Mouse (Mus musculus) neural tube, embryonic 15.5 days (tissue): ENCODE data around the gene Arnt2. TPM values are rescaled to one million over a fixed set of nuclear protein-coding genes. Genes with fewer than 3 reads are reported as not detected.

Experiments
- ATAC-seq: fragments of 200-750 bp; cut with Nextera tagmentation; 2 replicates; pipeline ENCODE4 v1.8.0; 2017; ENCODE audit warnings: mild to moderate bottlenecking, moderate TSS enrichment, moderate library complexity; ENCODE audit not compliant: low FRiP score
- H3K27ac ChIP-seq: fragments of 300-500 bp; sonication (generic); replicated peaks from 2 replicates; pipeline ENCODE4 v1.5.1; 2015; ENCODE audit warnings: mild to moderate bottlenecking, inconsistent platforms
- H3K27me3 ChIP-seq: fragments of 300-500 bp; sonication (generic); replicated peaks from 2 replicates; pipeline ENCODE4 v1.6.1; 2015; ENCODE audit warnings: inconsistent platforms
- H3K36me3 ChIP-seq: fragments of 300-500 bp; sonication (generic); 2 replicates; pipeline ENCODE4 v1.6.1; 2015; ENCODE audit warnings: inconsistent platforms
- H3K4me1 ChIP-seq: fragments of 300-500 bp; sonication (generic); 2 replicates; pipeline ENCODE4 v1.6.1; 2015; ENCODE audit warnings: inconsistent platforms
- H3K4me2 ChIP-seq: fragments of 300-500 bp; sonication (generic); 2 replicates; pipeline ENCODE4 v1.6.1; 2015; ENCODE audit warnings: inconsistent platforms, mild to moderate bottlenecking, moderate library complexity
- H3K4me3 ChIP-seq: fragments of 300-500 bp; sonication (generic); replicated peaks from 2 replicates; pipeline ENCODE4 v1.5.1; 2015; ENCODE audit warnings: mild to moderate bottlenecking, inconsistent platforms
- H3K9ac ChIP-seq: fragments of 300-500 bp; sonication (generic); replicated peaks from 2 replicates; pipeline ENCODE4 v1.6.1; 2015; ENCODE audit warnings: mild to moderate bottlenecking, inconsistent platforms
- H3K9me3 ChIP-seq: fragments of 300-500 bp; sonication (generic); replicated peaks from 2 replicates; pipeline ENCODE4 v1.6.1; 2016; ENCODE audit warnings: inconsistent platforms
- WGBS: fragments of 180-500 bp; shearing (Covaris S2); methylation state at CpG from one replicate; pipeline ENCODE4 v1.1.7; 2015; ENCODE audit warnings: mixed read lengths; 5-methylcytosine and 5-hydroxymethylcytosine counted together
- polyA plus RNA-seq: library from polyadenylated mRNA; unstranded; fragments of >200 nt; fragmentation: Nextera tagmentation; extraction: Ambion mirVana; gene quantifications from 2 replicates; pipeline ENCODE4 v1.2.1, GENCODE M21; 2015

Arnt2 gene
- polyA plus RNA-seq, 1 experiment from 2014 or later = 55.0 TPM

DNA sequence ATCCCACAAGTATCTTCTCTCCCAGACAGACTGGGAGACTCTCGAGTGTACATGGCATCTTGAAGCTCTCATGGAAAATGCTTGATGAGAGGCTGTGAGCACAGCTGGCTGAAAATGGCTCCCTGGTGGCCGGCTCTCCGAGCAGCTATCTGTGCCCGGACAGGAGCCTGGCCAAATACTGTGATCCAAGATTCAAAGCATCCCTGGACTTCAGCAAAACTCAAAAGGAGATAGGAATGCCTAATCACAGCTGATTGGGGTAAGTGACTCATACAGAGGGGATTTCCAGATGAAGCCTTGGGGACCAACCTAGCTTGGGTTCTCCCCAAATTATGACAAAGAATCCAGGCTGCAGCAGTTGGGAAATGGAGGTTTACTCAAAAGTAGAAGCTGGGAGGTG, 72.2 kb downstream of the Arnt2 start:
- Histone ChIP-seq H3K27me3 (no peaks in the 10 kb centered on the region), H3K4me1 (peaks cover 29% of the 10 kb centered on the region), H3K27ac (0 out of 2 replicates have a peak overlapping the region, but pooled peaks have one; percentile 28), H3K4me3 (no peak overlapping the region), H3K36me3 (0 out of 2 replicates have a peak, but pooled peaks cover 8% of the 10 kb centered on the region), H3K9me3 (no peaks in the 10 kb centered on the region), H3K9ac (no peak overlapping the region), H3K4me2 (no peak overlapping the region)
- WGBS = 47% methylated on average over 4 of the region's 4 CpGs
- no peak for ATAC-seq

DNA sequence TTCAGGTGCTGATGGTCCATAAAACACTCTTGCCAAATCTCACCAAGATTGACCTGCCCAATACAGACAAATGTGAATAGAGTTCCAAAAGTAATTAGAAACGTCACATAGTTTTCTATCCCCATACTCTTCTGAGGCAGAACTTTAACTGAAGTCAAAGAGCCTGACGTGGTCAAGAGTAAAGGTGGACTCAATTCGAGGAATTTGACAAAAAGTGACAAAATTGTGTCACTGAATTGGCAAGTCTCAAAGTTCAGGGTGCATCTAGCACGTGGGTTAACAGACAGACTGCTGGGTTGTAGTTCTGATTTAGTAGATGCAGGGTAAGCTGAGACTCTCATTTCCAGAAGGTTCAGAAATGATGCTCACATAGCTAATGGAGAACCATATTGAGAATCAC, 73.1 kb downstream of the Arnt2 start:
- no peaks in the 10 kb centered on the region for H3K9me3 ChIP-seq
- H3K4me3 ChIP-seq = no peak overlapping the region
- H3K27me3 ChIP-seq = no peaks in the 10 kb centered on the region
- H3K4me2 ChIP-seq = no peak overlapping the region
- WGBS = 92% methylated on average over 4 of the region's 4 CpGs
- peaks cover 36% of the 10 kb centered on the region for H3K4me1 ChIP-seq
- H3K36me3 ChIP-seq = 0 out of 2 replicates have a peak, but pooled peaks cover 8% of the 10 kb centered on the region
- H3K9ac ChIP-seq = no peak overlapping the region
- no peak for ATAC-seq
- H3K27ac ChIP-seq = no peak overlapping the region

DNA sequence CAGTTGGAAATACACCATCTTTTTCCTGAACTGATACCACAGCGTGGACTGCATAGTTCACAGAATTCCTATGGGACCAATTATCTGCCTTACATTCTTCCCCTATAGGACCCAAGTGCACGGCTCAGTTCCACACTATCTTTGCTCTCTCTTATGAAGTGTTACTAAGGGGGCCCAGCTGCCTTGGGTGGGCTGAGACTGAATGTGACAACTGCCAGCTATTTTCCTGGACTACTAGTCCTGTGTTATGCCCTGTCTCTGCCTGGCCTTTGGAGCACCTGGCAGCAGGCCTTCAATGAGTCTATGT, 73.4 kb downstream of the Arnt2 start:
- H3K27ac ChIP-seq = 0 out of 2 replicates have a peak overlapping the region, but pooled peaks have one; percentile 18
- H3K9ac ChIP-seq = no peak overlapping the region
- 38% methylated on average over 2 of the region's 2 CpGs for WGBS
- H3K4me2 ChIP-seq = no peak overlapping the region
- ATAC-seq = no peak
- no peaks in the 10 kb centered on the region for H3K27me3 ChIP-seq
- H3K4me3 ChIP-seq = no peak overlapping the region
- peaks cover 40% of the 10 kb centered on the region for H3K4me1 ChIP-seq
- 0 out of 2 replicates have a peak, but pooled peaks cover 5% of the 10 kb centered on the region for H3K36me3 ChIP-seq
- H3K9me3 ChIP-seq = no peaks in the 10 kb centered on the region

DNA sequence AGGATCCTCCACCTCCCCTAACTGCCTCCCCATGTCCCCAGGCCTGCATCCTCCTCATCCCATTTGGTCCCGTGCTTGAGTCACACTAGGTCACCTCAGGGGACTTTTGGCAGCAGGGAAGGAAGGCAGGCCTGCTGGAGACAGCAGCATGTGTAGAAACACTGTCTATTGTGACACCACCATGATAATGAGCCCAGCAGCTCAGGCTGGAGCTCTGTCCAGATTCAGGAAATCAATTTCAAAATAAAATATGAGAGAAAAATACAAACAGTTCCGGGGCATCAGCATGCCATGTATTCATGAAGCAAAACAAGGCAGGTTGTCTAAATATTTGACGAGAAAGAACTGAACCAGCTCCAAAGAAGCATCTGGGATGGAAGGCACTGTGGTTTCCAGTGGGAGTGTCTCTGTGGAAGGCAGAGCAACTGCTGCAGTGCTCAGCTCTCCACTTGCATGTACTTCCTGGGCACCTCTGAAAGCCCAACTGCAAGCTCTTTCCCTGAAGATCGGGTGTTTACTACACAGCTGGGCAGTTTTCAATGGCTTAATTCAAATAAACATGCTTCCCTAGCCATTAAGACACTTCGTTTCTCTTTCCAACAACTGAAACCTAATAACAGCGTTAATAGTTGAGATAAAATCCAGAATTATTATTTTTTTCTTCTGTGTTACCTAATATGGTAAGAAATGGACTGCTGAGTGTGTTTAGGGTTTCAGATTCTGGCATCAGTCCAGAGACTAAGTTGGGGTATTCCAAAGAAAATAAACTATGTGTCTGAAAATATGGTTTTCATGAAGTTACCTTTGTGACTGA, 74.0 kb downstream of the Arnt2 start:
- no peak overlapping the region for H3K9ac ChIP-seq
- H3K27me3 ChIP-seq = no peaks in the 10 kb centered on the region
- 72% methylated on average over 6 of the region's 6 CpGs for whole genome bisulfite sequencing
- peaks cover 45% of the 10 kb centered on the region for H3K4me1 ChIP-seq
- no peak overlapping the region for H3K4me2 ChIP-seq
- no peak for ATAC-seq
- H3K4me3 ChIP-seq = no peak overlapping the region
- H3K9me3 ChIP-seq = no peaks in the 10 kb centered on the region
- H3K27ac ChIP-seq = no peak overlapping the region
- 0 out of 2 replicates have a peak, but pooled peaks cover 2% of the 10 kb centered on the region for H3K36me3 ChIP-seq

DNA sequence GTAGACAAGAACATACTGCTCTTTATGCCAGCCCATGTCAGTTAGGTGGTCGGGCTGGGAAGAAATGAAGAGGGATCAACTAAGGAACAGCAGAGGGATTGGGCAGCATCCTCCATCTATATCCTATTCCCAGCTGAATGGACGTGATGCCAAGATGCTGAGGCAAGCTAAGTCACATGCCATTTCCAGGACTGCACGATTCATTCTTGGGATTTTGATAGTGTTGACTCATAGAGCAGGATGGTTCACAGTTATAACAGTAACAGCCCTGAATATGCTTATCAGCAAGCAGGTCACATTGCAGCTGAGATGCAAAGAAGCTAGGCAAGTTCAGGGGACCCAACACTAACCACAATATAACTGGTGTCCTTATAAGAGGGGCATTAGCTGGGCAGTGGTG, 76.0 kb downstream of the Arnt2 start:
- 94% methylated on average over 3 of the region's 3 CpGs for WGBS
- Histone ChIP-seq H3K4me2 (no peak overlapping the region), H3K9me3 (no peaks in the 10 kb centered on the region), H3K4me1 (peaks cover 46% of the 10 kb centered on the region), H3K27me3 (no peaks in the 10 kb centered on the region), H3K36me3 (0 out of 2 replicates have a peak, but pooled peaks cover 2% of the 10 kb centered on the region), H3K4me3 (no peak overlapping the region), H3K27ac (no peak overlapping the region), H3K9ac (no peak overlapping the region)
- no peak for ATAC-seq

DNA sequence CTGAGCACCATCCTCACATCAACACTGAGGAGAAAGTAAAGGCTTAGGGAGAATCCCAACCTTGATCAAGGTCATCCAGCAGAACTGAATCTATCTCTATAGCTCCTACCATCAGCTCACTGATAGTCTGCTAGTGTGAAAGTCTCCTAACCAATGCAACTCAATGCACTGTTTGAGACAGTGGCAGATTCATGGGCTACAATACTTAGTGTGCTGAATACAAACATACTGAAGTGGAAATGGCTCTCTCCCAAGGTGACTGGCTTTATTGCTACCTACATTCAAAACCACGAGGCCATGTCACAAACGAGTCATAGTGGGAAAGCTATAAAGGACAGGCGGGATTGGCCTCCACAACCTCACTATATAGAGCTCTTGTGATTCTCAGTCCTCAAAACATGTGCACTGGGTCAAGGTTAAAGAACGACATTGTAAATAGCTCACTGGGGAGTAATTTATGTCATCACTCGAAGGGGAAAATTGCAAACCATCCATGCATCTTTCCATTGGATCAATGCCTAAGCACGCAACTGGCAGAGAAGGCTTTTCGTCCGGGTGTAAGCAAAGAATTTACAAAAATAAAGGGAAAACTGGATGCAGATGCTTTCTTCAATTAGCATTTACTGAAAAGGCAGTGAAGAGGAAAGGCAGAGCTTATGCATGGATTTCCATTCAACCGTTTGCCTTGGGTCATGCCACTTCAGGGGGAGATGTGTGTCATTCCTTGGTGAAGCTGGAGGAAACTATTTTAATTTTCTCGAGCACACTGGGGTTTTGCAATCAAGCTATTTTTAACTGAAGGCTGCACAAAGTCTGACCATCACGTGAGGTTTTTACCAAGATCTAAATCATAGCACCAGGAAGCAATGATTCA, 77.4 kb downstream of the Arnt2 start:
- Histone ChIP-seq H3K36me3 (peaks cover 2% of the 10 kb centered on the region; the same call in 1 of the 2 replicates), H3K9me3 (no peaks in the 10 kb centered on the region), H3K4me3 (no peak overlapping the region), H3K27me3 (no peaks in the 10 kb centered on the region), H3K4me2 (no peak overlapping the region), H3K9ac (no peak overlapping the region), H3K4me1 (peaks cover 45% of the 10 kb centered on the region), H3K27ac (peak overlapping the region; percentile 54)
- 14% methylated on average over 11 of the region's 11 CpGs for WGBS
- ATAC-seq = peak; percentile 46; the same call in 1 of the 2 replicates

DNA sequence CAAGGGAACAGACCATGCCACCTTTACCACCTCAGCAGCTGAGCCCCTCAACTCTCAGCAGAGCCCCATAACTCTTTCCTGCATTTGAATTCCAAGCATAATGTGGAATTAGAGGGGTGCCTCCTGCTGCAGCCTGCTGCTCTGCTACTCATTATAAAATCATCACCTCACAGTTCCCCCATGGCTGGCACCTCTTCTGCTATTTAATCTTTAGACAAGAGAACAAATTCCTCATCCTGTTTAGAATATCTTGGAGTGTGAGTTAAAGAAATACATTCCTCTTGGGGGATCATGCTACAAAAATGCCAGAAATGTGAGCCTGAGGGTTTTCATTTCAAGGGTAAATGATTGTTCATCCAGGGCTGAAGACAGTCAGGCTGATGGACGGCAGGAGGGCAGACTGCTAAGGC, 80.8 kb downstream of the Arnt2 start:
- 48% methylated on average over 1 of the region's 1 CpGs for WGBS
- no peaks in the 10 kb centered on the region for H3K9me3 ChIP-seq

DNA sequence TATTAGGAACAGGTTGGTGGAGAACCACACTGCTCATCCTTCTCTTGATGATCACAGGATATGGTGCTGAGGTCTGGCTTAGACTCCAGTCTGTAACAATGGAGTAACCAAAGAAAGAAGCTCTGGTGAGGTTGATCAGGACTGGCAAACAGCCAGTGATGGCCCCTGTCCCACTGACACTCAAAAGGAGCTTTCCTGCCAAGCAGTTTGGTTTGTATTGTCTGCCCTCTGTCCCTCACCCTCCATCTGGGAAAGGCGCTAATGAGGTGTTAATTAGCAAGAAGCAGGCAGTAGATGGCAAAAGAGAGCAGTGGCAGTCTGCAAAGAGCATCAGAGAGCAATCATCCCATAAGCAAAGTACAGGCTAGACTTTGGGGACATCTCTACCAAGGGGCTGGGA, 81.2 kb downstream of the Arnt2 start:
- no peaks in the 10 kb centered on the region for H3K9me3 ChIP-seq
- ATAC-seq = no peak
- H3K9ac ChIP-seq = no peak overlapping the region
- no peak overlapping the region for H3K4me2 ChIP-seq
- no peaks in the 10 kb centered on the region for H3K27me3 ChIP-seq
- peaks cover 38% of the 10 kb centered on the region for H3K4me1 ChIP-seq
- WGBS = 35% methylated on average over 1 of the region's 1 CpGs
- H3K4me3 ChIP-seq = no peak overlapping the region
- H3K36me3 ChIP-seq = peaks cover 5% of the 10 kb centered on the region
- H3K27ac ChIP-seq = no peak overlapping the region; the same call in 1 of the 2 replicates

More for the DNA sequence above, 80.8 kb downstream of the Arnt2 start:
- Histone ChIP-seq H3K9ac (no peak overlapping the region), H3K27me3 (no peaks in the 10 kb centered on the region), H3K4me1 (peaks cover 41% of the 10 kb centered on the region), H3K4me2 (no peak overlapping the region), H3K4me3 (no peak overlapping the region), H3K36me3 (peaks cover 8% of the 10 kb centered on the region), H3K27ac (no peak overlapping the region)
- no peak for ATAC-seq

DNA sequence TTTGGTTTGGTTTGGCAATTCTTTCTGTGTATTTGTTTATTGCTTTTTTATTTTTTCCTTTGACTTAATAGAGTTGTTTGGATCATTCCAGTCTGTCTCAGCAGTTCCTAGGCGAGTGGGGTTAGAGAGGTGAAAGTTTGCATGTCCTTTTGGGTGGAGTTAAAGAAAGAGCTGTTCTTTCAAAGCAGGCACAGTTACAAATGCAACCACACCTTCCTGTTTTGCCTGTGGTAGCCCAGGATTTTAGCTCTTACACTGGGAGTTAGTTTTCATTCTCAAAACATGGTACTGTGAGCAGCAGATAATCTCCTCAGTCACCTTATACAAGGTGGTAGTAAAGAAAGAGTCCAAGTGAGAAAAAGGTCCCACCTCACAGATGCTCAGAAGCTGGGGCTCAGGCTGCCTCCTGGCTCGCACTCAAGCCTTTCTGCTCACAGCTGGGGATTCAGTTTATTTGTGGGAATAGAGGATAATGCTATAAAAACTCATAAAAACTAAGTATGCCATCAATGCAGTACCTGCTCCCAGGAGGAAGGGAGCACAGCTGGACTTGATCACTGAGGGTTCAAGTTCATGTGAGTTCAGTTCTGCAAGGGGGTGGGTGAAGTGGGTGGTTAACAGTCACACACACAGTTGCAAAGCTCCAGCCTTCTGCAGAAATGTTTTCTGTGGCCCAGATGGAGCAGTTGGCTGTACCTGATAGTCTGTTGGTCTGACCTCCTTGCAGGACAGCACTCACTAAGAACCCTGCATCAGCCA, 84.2 kb downstream of the Arnt2 start:
- H3K9ac ChIP-seq = no peak overlapping the region
- H3K4me3 ChIP-seq = no peak overlapping the region
- H3K4me1 ChIP-seq = peaks cover 11% of the 10 kb centered on the region
- H3K9me3 ChIP-seq = no peaks in the 10 kb centered on the region
- WGBS = 78% methylated on average over 2 of the region's 2 CpGs
- H3K27ac ChIP-seq = no peak overlapping the region; the same call in 1 of the 2 replicates
- ATAC-seq = no peak
- no peaks in the 10 kb centered on the region for H3K27me3 ChIP-seq
- no peak overlapping the region for H3K4me2 ChIP-seq
- H3K36me3 ChIP-seq = peaks cover 5% of the 10 kb centered on the region

DNA sequence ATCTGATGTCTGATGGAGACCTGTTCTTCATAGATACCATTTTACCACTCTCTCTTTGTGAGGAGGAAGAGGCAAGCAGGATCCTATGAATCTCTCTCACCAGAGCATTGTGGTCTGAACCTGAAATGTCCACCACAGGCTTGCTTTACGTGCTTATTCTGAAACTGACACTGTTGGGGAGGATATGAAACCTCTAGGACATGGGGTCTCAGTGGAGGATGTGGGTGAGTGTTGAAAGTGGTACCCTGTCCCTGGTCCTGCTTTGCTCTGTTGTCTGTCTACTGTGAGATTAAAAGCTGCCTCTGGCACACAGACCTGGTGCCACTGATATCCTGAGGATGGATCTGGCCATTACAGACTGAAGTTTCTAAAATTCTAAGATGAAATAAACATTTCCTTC, 88.4 kb downstream of the Arnt2 start:
- no peak overlapping the region for H3K27ac ChIP-seq
- 0 out of 2 replicates have a peak, but pooled peaks cover 2% of the 10 kb centered on the region for H3K36me3 ChIP-seq
- no peaks in the 10 kb centered on the region for H3K4me1 ChIP-seq
- no peak overlapping the region for H3K9ac ChIP-seq
- H3K4me2 ChIP-seq = no peak overlapping the region
- no peaks in the 10 kb centered on the region for H3K9me3 ChIP-seq
- no peak overlapping the region for H3K4me3 ChIP-seq
- WGBS = 87% methylated on average over 1 of the region's 1 CpGs
- H3K27me3 ChIP-seq = no peaks in the 10 kb centered on the region
- ATAC-seq = no peak

DNA sequence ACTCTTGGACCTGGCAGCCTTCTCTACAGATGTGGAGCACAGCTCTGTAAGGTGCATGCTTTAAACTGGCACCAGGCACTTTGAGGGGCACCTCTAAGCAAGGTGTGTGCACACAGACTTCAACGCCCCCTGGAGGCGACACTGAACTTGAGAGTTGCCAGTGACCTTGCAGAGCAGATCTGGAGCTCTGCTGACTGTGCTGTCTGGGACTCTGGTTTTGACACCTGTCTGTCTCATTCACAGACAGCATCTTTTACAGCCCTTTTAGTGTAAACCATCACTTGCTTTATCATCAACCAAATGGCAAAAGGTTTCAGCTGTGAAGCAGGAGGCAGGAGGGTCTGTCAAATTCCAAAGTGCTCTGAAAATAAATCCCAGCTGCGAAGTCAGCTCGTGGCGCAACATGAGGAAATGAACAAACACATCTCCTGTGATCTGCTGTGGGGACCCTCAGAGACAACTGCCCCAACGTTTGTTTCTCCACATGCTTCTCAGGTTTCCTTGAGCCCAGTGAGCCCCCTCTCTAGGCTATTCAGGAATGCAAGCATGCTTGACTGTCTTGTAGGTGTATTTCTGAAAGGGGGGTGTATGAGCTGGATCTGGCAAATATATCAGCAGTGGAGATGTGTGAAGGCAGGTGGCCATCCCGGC, 94.5 kb downstream of the Arnt2 start:
- Histone ChIP-seq H3K36me3 (0 out of 2 replicates have a peak, but pooled peaks cover 3% of the 10 kb centered on the region), H3K9me3 (no peaks in the 10 kb centered on the region), H3K27me3 (no peaks in the 10 kb centered on the region), H3K4me3 (no peak overlapping the region), H3K4me1 (no peaks in the 10 kb centered on the region), H3K4me2 (no peak overlapping the region), H3K27ac (no peak overlapping the region), H3K9ac (no peak overlapping the region)
- 67% methylated on average over 7 of the region's 7 CpGs for WGBS
- no peak for ATAC-seq
